Mouse (Mus musculus): ENCODE results near the gene Tesc.

- no peak for TF ChIP-seq CTCF (IDR thresholded peaks at IDR 0.05; ENCODE audit: low read depth)
- no peak for TF ChIP-seq EP300 (IDR thresholded peaks at IDR 0.05; ENCODE audit: low read depth)
Observed at GRCm38 (mm10) chr5:118078550-118078949, 51.0 kb downstream of the Tesc start.

Measured in liver, embryonic 14.5 days (tissue).